In the genomic region with DNA sequence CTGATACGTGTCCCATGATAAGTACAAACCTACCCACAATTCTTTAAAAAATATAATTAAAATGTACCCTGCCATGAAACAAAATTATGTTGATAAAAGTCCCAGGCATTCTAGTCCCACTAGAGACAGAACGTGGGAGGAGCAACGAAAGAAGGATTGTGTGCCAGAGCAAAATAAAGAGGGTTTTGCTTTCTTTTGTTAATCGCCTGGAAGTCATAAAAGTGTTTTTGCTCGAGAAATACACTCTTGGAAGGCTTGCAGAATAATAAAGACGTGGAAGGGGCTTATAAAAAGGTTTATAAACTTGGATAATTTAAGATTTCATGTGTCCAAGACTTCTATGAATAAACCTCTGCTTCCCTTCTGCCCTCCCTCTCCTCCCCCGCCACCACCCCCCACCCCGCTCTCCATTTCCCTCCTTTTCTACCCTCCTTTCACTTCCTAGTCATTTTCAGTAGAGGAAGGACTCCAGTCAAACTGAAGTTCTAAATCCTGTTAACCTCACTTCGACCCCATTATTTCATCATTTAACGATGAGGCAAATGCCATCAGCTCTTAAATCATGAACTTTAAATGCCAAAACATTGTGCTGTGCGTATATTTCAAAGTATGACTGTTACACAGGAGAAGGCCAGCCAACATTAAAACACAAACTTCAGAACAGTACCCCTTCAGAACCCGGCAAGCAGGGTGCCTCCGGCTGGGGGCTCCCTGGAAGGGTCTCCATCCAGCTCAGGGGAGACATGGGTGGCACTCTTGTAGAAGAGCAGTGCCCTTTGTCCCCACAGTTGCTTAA, we compare ENCODE assay signal across 8 mouse cellular contexts. TPM values are rescaled to one million over a fixed set of nuclear protein-coding genes. Genes with fewer than 3 reads are reported as not detected.
A peak's percentile ranks its signal among the peaks of the same experiment; 100 is the strongest.
DNase-seq lines count a peak whose midpoint lies in the region; ATAC-seq and TF ChIP-seq lines count a peak whose summit lies in the region.

No protein-coding gene starts in this region.

- H3K4me1 ChIP-seq in heart, embryonic 13.5 days = peaks cover 27% of the 10 kb centered on the region
- no peaks in the 10 kb centered on the region for H3K4me1 ChIP-seq in intestine, postnatal 0 days (replicated peaks; ENCODE audit: control insufficient read depth, insufficient read depth, low read length)

- H3K4me2 ChIP-seq in heart, embryonic 13.5 days = no peak overlapping the region
- H3K4me2 ChIP-seq in intestine, postnatal 0 days (replicated peaks; ENCODE audit: low read depth) = no peak overlapping the region

- no peaks in the 10 kb centered on the region for H3K36me3 ChIP-seq in heart, embryonic 13.5 days
- no peaks in the 10 kb centered on the region for H3K36me3 ChIP-seq in intestine, postnatal 0 days (ENCODE audit: control insufficient read depth, insufficient read depth)

- H3K9me3 ChIP-seq in heart, embryonic 13.5 days = no peaks in the 10 kb centered on the region
- no peaks in the 10 kb centered on the region for H3K9me3 ChIP-seq in intestine, postnatal 0 days (ENCODE audit: control insufficient read depth)

- no peak for TF ChIP-seq CTCF in intestine, postnatal 0 days (IDR thresholded peaks at IDR 0.05; ENCODE audit: low read depth)

- no peak for DNase-seq in heart, postnatal 10 days
- DNase-seq in lung, postnatal 25 days (ENCODE audit: low spot score) = peak; percentile 53
- no peak for DNase-seq in MN1 (ENCODE audit: low spot score)
- DNase-seq in frontal cortex, postnatal 36 days (ENCODE audit: low spot score in 2 of 2) = no peak
- DNase-seq in testis, postnatal 14 days (ENCODE audit: low spot score) = no peak

- H3K27me3 ChIP-seq in heart, embryonic 13.5 days (replicated peaks) = no peaks in the 10 kb centered on the region
- no peaks in the 10 kb centered on the region for H3K27me3 ChIP-seq in intestine, postnatal 0 days (replicated peaks; ENCODE audit: control insufficient read depth, insufficient read depth, low read length)

- ATAC-seq in heart, embryonic 13.5 days (ENCODE audit: extremely low read depth, insufficient number of reproducible peaks, low FRiP score, low TSS enrichment) = no peak
- peak; percentile 48 for ATAC-seq in common myeloid progenitor, adult 5-6 weeks (replicated peaks; ENCODE audit: low read depth, poor library complexity, severe bottlenecking)
- ATAC-seq in intestine, postnatal 0 days = 0 out of 2 replicates have a peak, but pooled peaks have one; percentile 10

- H3K27ac ChIP-seq in heart, embryonic 13.5 days (replicated peaks) = peak overlapping the region; percentile 74
- peak overlapping the region; percentile 50; the same call in 1 of the 2 replicates for H3K27ac ChIP-seq in intestine, postnatal 0 days (ENCODE audit: low read depth, low read length)

- 70% methylated on average over 13 of the region's 13 CpGs for WGBS in heart, embryonic 13.5 days
- 50% methylated on average over 13 of the region's 13 CpGs for WGBS in intestine, postnatal 0 days

- intact Hi-C loops in heart, postnatal 10 days (cut with DNase I) = no loop called here

- H3K4me3 ChIP-seq in heart, embryonic 13.5 days = no peak overlapping the region
- H3K4me3 ChIP-seq in intestine, postnatal 0 days (ENCODE audit: low read depth, low read length) = no peak overlapping the region

- no peak overlapping the region for H3K9ac ChIP-seq in heart, embryonic 13.5 days
- no peak overlapping the region for H3K9ac ChIP-seq in intestine, postnatal 0 days (ENCODE audit: low read depth, low read length)

RNA-seq across cellular contexts. Expression of a gene that starts 54.8 kb away (rescaled TPM):
- 3.1 and 3.6 TPM in 2 replicates for polyA plus RNA-seq in heart, embryonic 13.5 days (2015; fragmentation: Nextera tagmentation; extraction: Ambion mirVana)
- 10 to 100 TPM; 18.8 to 20.9 TPM for total RNA-seq in heart, postnatal 10 days (2021)
- total RNA-seq in common myeloid progenitor, adult 5-6 weeks (2017) = 24.1 and 30.8 TPM in 2 replicates
- 1.5 and 1.9 TPM in 2 replicates for polyA plus RNA-seq in intestine, postnatal 0 days (2015; fragmentation: Nextera tagmentation; extraction: Ambion mirVana)
